Mouse (Mus musculus) retina, adult 2 months (tissue): ENCODE measurements around the gene Nkx2-5.

Experiments
- DNase-seq: peaks from one replicate; pipeline ENCODE4 v3.0.0-alpha.2; 2012; ENCODE audit warnings: low read depth, low spot score

Nkx2-5 gene

GRCm38 (mm10) chr17:26836786-26837545 is 7.8 kb downstream of the Nkx2-5 start:
- DNase-seq, result no peak

GRCm38 (mm10) chr17:26836377-26836776 is 8.4 kb downstream of the Nkx2-5 start:
- no peak for DNase-seq

DNA sequence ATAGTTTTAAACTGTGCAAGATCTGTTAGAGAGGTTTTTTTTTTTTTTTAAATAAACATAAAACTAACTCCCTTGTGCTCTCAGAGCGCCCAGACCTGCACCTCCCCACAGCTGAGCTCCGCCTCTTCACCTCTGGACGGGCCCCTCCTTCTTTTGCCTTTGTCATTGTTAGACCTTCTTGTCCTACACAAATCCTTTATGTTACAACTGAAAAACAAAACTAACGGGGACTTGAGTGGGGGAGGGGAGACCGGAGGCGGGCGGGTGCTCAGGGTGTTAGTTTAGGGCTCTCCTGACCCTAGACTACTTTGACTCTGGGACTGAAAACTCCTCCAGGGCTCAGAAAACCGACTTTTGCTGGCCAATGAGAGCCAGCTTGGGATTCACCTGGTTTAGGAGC is 8.9 kb downstream of the Nkx2-5 start:
- no peak for DNase-seq

DNA sequence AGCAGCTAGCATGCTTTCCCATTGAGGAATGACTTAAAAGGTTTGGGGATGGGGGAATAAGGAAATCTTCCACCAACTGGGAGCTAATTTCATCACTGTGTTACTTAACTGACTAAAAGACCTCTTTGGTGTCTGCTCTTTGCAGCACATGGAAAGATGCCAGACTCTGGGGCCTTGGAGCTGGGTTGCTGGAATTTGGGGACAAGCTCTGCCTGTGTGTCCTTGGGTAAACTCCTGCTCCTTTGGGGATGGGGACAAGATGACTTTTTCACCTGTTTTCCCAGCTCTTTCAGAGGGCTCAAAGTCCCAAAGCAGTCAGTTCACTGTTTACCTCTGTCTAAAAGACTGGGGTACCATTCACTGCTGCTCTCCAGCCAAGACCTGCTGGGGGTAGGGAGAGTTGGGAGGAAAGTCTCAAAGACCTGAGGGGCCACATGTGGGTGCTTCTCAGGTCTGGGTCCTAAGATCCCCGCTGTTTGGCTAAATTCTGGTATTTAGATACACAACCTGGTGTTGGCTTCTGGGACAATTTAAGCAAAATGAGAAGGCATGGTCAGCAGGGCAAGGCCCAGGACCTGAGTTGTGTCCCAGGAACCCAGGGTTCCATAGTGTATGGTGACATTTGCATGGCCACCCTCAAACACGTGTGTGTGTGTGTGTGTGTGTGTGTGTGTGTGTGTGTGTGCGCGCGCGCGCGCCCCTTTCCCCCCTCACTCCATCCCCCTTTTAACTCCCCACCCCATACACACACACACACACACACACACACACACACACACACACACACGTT is 9.6 kb downstream of the Nkx2-5 start:
- no peak for DNase-seq

- no peak for DNase-seq
Observed at GRCm38 (mm10) chr17:26834302-26834965, 10.4 kb downstream of the Nkx2-5 start.

DNA sequence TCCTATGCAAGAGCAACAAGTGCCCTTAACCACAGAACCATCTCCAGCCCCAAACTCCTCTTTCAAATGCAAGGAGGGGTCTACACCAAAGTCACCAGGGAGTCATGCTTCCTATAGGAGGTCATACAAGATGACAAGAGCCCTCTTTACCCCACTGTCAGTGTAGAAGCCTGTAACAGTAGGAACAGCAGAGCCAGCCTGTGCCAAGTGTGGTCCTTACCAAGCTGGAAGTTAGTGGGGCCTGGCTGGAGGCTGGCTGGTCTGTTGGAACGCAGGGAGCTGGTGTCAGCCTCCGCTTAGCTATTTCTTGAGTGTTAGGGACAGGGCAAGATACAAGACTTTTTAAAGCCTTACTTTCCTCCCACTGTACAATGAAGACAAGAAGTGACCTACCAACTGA is 11.0 kb downstream of the Nkx2-5 start:
- DNase-seq, result no peak

DNA sequence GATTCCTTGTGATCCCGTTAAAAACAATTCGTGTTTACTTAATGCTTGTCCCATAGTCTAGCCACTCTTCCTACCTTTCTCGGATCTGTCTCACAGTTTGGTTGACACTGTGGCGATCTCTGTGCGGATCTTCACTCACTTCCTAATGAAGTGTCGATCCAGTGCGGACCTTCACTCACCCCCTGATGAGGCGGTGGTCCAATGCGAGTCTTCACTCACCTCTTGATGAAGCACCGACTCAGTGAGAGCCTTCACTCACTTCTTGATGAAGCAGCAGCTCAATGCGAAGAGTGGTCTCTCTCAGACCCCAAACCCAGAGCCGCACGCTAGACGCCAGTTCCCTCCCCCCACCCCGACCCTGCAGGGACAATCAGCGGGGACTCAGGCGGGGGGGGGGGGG is 18.7 kb downstream of the Nkx2-5 start:
- no peak for DNase-seq

DNA sequence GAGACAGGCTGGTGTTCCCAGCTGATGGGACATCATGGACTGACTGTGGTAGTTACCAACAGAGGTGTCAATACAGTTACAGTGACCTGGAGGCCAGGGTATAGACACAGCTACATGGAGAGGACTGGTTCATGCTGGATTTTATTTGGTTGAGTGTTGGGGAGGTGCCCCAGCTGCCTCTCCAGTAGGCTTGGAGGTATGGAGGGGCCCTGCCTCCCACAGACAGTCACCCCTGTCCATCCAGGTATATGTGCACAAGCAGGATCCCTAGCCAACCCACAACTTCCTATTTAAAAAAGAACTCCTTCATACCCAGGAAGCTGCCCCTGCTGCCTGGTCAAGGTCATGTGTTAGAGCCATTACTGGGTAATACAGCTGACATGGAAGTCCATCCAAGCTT is 27.0 kb downstream of the Nkx2-5 start:
- DNase-seq, result no peak

DNA sequence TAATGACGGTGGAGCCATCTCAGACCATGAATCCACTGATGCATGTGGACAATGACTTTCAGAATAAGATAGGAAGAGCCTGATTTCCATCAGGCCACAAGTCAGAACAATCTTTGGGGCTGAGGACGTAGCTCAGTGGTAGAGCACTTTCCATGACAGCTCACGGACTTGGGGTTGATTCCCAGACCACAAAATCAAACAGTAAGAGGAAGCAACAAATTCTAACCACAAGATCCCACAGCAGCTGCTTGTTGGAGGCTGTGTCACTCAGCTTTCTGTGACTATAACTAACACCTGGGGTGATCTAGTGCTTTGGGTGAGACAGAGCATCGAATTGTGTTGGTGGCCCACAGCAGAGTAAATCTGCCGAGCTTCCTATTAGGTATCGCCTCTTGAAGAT is 28.0 kb downstream of the Nkx2-5 start:
- no peak for DNase-seq

GRCm38 (mm10) chr17:26813497-26813896 is 31.3 kb downstream of the Nkx2-5 start:
- DNase-seq, result no peak

DNA sequence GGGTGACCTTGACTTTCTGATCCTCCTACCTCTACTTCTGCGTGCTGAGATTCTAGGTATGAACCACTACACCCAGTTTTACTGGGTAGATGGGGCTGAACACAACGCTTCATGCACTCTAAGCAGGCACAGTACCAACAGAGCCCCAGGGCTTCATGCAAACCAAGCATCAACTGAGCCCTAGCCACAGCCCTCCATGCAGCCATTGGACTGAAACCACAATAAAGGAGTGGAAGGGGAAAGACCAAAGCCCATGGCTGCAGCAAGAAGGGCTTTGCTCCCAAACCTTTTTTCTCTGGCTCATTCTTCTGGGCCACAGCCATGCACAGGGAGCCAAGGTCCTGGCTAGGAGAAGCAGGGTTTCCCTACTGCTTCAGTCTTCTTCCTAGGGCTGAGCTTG is 32.2 kb downstream of the Nkx2-5 start:
- no peak for DNase-seq

- DNase-seq, result no peak
Observed at GRCm38 (mm10) chr17:26802886-26803285, 41.9 kb downstream of the Nkx2-5 start.

DNA sequence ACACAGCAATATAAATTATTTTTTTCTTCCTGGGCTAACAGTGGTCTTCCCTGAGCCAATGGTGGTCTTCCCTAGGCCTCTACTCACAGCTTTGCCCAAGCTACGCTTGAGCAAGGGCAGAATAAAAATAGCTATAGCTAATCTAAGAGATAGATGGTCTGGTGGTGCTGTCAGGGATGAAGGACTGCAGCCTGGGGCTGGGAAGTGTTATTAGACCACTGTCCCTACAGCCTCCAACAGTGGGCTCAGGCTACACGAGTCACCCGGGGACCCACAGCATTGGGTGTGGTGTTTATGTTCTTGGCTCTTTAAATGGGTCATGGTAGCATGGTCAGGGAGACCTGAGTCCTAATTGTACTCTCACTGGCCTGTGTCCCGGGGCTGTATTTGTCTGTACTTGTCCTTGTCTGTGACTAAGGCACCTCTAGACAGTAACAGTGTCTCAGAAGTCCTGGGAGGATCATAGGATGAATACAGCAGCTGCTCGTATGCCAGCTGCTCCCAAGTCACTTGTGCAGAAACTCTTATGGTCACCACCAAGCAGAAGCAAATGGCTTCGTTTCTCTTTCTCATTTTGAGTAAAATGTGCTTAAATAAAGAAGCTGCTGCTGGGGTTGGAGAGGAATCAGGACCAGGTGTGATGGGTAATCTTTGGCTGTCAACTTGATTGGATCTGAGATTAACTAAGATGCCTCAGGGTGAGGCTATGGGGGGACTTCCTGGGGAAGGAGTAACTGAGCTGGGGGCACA is 47.3 kb downstream of the Nkx2-5 start:
- DNase-seq, result no peak

DNA sequence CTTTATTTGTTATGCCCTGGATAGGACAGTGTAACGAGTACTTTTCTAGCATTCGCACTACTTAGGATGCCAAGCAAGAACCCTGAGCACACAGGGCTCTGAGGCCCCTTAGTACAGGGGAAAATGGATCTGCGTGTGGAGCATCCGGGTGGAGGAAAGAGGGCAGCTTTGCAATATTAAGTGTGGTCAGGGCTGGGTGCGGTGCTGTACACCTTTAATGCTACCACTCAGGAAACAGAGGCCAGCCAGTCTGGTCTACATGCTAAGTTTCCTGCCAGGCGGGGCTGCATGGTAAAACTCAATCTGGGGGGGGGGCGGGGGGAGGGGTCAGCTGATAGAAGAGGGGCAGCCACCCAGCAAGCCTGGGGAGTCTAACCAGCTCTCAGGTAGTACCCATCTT is 49.4 kb downstream of the Nkx2-5 start:
- no peak for DNase-seq

DNA sequence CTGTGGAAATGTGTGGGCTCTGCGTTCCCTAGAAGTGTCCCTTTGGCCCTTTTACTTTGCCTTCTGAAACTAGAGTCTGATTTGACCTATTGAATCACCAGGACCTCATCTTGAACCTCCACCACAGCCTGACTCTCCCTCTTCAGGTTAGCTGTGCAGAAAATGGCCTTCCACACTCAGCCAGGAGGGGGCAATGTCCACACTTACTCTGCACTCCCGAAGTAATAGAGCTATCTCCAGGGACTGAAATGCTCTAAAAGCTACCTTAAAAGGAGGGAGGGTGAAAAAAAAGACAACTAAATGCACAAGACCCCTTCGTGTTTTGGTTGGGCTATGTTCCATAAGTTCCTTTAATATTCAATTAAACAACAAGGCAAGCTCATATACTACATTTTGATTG is 50.1 kb downstream of the Nkx2-5 start:
- DNase-seq, result peak; percentile 9

DNA sequence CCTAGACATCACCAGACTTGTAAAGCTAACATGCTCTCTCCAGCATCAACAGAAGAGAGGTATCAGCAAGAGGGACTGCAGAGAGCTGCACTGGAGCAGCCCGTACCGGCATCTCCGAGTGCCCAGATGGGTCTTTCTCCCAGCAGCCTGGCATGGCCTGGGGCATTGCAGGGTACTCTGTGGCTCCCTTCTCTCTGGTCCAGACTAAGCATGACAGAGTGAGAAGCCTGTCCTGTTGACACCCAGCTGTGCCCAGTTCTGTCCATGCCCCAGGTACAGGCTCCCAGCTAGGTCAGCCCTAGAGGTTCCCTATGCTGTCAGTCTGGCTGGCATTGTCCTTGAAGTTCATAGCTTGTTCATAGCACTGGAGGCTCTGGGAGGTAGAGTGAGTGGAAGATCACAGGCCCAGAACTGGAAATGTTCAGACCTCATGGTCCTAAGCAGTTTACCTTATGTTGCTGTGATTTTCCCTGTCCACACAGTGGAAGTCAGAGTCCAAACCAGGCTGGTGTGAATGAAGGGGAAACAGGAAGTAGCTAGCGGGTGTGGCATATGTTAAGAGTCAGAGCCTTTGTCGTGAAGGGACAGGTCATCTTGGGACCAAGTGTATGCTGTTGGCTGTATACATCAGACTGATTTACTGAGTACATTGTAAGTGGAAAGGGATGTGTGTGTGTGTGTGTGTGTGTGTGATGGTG is 51.6 kb downstream of the Nkx2-5 start:
- no peak for DNase-seq

DNA sequence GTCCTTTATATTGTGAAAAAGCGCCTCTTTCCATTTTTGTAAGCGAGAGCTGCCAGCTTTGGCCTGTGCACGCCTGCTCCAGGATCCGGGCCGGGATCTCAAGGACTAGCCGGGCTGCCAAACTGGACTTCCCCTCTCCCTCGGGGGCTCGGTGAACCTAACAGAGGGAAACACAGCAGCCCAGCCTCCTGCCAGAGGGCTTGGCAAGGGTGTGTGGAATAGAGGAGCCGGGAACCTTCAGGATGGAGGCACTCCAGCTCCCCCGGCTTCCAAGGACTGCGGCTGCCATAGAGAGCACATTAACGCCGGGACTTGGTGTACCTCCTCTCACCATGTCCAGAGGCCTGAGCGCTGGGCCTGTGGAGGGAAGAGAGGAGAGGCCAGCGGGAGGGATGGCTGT is 52.7 kb downstream of the Nkx2-5 start:
- no peak for DNase-seq

DNA sequence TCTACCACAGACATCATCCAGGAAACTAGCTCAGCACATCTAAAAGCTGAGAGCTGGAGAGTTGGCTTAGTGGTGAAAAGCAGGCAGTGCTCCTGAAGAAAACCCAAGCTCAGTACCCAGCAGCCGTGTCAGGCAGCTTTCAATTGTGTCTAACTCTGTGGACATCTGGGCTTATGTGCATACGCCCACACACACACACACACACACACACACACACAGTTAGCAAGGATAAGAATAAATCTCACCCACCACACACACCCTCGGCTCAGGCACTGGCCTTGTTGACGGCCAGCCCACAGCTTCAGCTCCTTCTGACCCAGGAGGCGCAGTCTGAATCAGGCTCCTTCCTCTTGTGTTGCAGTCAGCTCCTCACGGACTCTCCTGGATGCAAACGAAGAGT is 53.2 kb downstream of the Nkx2-5 start:
- no peak for DNase-seq

- no peak for DNase-seq
Observed at GRCm38 (mm10) chr17:26790269-26791214, 54.3 kb downstream of the Nkx2-5 start.
